Mouse (Mus musculus): ENCODE data around the gene Astl.

DNA sequence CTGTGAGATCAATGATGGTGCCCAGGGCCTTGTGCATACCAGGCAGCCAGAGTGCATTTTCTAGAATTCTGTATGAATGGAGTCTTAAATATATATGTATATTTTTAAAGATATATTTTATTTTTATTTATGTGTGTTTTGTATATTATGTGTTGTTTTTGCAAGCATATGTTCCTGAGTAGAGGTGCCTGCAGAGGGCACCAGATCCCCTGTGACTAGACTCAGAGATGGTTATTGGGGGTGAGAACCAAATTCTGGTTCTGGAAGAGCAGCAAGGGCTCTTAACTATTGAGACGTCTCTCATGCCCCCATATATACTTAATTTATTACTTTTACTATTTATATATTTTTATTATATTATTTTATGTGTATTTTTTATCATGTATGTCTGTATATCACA, 27.2 kb upstream of the Astl start:
- TF ChIP-seq CTCF (IDR thresholded peaks at IDR 0.05; ENCODE audit: borderline replicate concordance, insufficient read depth, low read depth, low read length): no peak
- TF ChIP-seq POLR2A (IDR thresholded peaks at IDR 0.05; ENCODE audit: borderline replicate concordance, insufficient read depth, low read length): no peak

Data from cerebellum, adult 2 months (tissue).